Mouse (Mus musculus) ES-Bruce4 (cell line): Measurements from ENCODE around the gene Arhgap35.

Source experiments
- EP300 ChIP-seq: IDR thresholded peaks from 2 replicates; pipeline ENCODE4 v1.6.1; 2011; ENCODE audit warnings: low read depth, low read length; ENCODE audit not compliant: insufficient read depth
- POLR2A ChIP-seq: IDR thresholded peaks from one replicate; pipeline ENCODE4 v1.8.1; 2011; ENCODE audit warnings: low read length; ENCODE audit not compliant: insufficient read depth

DNA sequence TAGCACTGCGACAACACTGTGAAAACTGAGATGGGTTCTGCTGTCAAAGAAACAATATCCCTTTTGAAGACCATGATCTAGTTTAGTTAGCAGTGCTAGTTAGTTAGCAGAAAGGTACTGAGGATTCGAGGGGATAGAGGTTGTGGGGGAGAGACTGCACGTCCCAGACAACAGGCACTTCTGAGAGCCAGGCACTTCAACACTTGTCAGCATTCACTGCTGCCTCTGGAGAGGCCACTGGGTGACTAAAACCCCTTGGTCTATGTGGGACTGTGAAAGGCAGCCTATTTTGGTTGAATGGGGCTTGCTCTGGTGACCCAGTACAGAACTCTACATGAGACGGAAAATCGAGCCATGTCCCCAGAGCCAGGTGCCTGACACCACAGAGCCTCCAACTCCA, 97.6 kb downstream of the Arhgap35 start:
- TF ChIP-seq POLR2A (no peak), EP300 (no peak)
